Mouse (Mus musculus) midbrain, embryonic 14.5 days (tissue): ENCODE results near the gene Stx2. TPM values are rescaled to one million over a fixed set of nuclear protein-coding genes. Genes with fewer than 3 reads are reported as not detected.

Source experiments
- ATAC-seq: fragments of 200-750 bp; cut with Nextera tagmentation; 2 replicates; pipeline ENCODE4 v1.8.0; 2017; ENCODE audit warnings: moderate number of reproducible peaks, moderate library complexity; ENCODE audit not compliant: low FRiP score, low TSS enrichment
- DNase-seq: peaks from one replicate; pipeline ENCODE4 v3.0.0-alpha.2; 2015
- H3K27ac ChIP-seq: fragments of 300-500 bp; sonication (generic); replicated peaks from 2 replicates; pipeline ENCODE4 v1.5.1; 2014; ENCODE audit warnings: mild to moderate bottlenecking, low read depth, low read length, moderate library complexity
- H3K27me3 ChIP-seq: fragments of 300-500 bp; sonication (generic); 2 replicates; pipeline ENCODE4 v1.6.1; 2014; ENCODE audit warnings: low read length, control low read depth, mixed read lengths; ENCODE audit not compliant: control insufficient read depth, insufficient read depth
- H3K36me3 ChIP-seq: fragments of 300-500 bp; sonication (generic); 2 replicates; pipeline ENCODE4 v1.6.1; 2014; ENCODE audit warnings: low read length, control low read depth; ENCODE audit not compliant: control insufficient read depth, insufficient read depth
- H3K4me1 ChIP-seq: fragments of 300-500 bp; sonication (generic); 2 replicates; pipeline ENCODE4 v1.6.1; 2014; ENCODE audit warnings: mild to moderate bottlenecking, antibody characterized with exemption, low read length, control low read depth; ENCODE audit not compliant: control insufficient read depth, insufficient read depth
- H3K4me2 ChIP-seq: fragments of 300-500 bp; sonication (generic); 2 replicates; pipeline ENCODE4 v1.6.1; 2014; ENCODE audit warnings: mild to moderate bottlenecking, low read length, moderate library complexity
- H3K4me3 ChIP-seq: fragments of 300-500 bp; sonication (generic); replicated peaks from 2 replicates; pipeline ENCODE4 v1.5.1; 2014; ENCODE audit warnings: low read depth, low read length
- H3K9ac ChIP-seq: fragments of 300-500 bp; sonication (generic); replicated peaks from 2 replicates; pipeline ENCODE4 v1.6.1; 2014; ENCODE audit warnings: mild to moderate bottlenecking, low read length, moderate library complexity
- H3K9me3 ChIP-seq: fragments of 300-500 bp; sonication (generic); 2 replicates; pipeline ENCODE4 v1.6.1; 2016; ENCODE audit warnings: low read length, control low read depth, mixed read lengths; ENCODE audit not compliant: control insufficient read depth
- WGBS: fragments of 180-500 bp; shearing (Covaris S2); extraction: QIAGEN DNeasy Blood & Tissue Kit; methylation state at CpG from one replicate; pipeline ENCODE4 v1.1.7; 2014; 5-methylcytosine and 5-hydroxymethylcytosine counted together
- polyA plus RNA-seq: library from polyadenylated mRNA; unstranded; fragments of >200 nt; fragmentation: Nextera tagmentation; extraction: Ambion mirVana; gene quantifications from 2 replicates; pipeline ENCODE4 v1.2.1, GENCODE M21; 2014

Stx2 gene
- polyA plus RNA-seq, 1 experiment from 2014 or later, result 15.6 TPM

DNA sequence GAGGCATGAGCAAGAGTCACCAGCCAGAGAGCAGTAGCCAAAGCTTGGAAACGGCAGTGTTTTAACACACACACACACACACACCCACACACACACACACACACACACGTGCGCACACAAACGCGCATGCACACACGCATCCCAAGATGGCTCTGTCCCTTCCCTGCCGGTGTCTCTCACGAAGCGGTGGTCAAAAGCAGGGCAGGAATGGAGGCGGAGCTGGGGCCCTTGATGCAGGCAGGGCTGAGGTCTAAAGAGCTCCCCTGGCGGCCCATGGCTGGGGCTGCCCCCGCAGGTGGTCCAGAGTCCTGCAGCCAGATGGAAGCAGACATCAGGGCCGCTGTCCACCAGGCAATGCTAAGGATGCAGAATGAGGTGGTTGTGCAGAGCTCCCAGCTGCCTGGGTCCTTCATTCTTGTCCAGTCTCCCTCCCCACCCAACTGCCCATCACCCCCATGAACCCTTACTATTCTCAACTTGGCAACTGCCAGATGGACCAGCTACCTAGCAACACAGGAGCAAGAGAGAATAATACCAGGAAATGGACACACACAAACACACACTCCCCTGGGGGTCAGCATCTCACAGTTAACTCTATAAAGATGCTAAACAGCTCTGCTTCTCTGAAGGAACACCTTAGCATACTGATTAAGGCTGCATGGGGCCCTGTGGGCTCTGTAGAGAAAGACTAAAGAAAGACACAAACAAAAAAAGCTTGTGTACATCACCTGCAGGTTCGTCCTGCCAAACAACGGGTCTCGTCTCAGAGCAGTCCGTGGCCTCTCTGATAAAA lies 54.9 kb downstream of the Stx2 start, which contains the start of gene Rimbp2:
Gene Rimbp2, minus strand, starts transcription at position 209 of the 793 bp plus-strand sequence.
- 6% methylated on average over 17 of the region's 17 CpGs for WGBS
- Histone ChIP-seq H3K27me3 (no peaks in the 10 kb centered on the region), H3K4me1 (peaks cover 4% of the 10 kb centered on the region; the same call in 1 of the 2 replicates), H3K4me3 (peak within 1 kb of the TSS; percentile 59), H3K9me3 (peaks cover 3% of the 10 kb centered on the region; the same call in 1 of the 2 replicates), H3K9ac (peak within 1 kb of the TSS; percentile 79), H3K4me2 (peak within 1 kb of the TSS; percentile 80), H3K27ac (peak within 1 kb of the TSS; percentile 89), H3K36me3 (no peaks in the 10 kb centered on the region)
- peak; percentile 83 for DNase-seq
- peak; percentile 58 for ATAC-seq

DNA sequence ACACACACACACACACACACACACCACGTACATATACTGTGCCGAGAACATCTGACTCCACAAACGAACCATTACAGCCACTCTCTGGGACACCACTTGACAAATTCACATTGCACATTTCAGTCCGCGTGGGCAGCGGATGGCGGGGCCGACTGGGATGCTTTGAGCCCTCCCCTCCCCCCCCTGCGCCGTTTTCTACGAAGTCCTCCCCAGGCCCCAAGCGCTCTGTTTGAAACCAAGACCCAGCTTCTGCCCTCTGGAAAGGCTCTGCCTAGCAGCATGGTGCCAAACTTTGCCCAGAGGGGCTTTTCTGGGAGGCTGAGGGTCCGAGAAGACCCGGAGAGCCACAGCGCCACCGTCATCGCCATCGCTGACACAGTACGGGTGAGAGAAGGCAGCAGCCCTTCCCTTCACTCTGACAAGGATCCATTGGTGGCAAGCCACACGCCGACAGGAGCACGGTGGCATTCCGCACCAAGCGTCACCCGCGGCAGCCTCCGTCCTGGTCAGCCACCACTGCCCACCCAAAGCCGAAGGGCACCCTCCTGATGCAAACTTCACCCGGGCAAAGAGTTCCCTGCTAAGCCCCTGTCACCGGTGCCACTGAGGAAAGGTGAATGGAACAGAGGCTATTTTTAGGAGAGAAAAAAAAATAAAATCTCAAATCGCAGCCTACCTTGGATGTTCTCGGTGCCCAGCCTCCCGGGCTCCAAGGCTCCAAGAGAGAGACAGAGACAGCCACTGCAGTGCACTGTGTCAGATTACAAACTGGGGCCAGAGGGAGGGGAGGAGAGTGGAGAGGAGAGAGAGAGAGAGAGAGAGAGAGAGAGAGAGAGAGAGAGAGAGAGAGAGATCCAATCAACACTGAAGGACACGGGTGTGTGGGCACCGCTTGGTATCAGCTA lies 55.8 kb downstream of the Stx2 start:
- Histone ChIP-seq H3K27ac (peak overlapping the region; percentile 89), H3K9ac (peak overlapping the region; percentile 79), H3K9me3 (peaks cover 3% of the 10 kb centered on the region; the same call in 1 of the 2 replicates), H3K4me3 (peak overlapping the region; percentile 59), H3K27me3 (no peaks in the 10 kb centered on the region), H3K4me2 (peak overlapping the region; percentile 80), H3K4me1 (peaks cover 4% of the 10 kb centered on the region; the same call in 1 of the 2 replicates), H3K36me3 (no peaks in the 10 kb centered on the region)
- ATAC-seq (peak; percentile 59), DNase-seq (peak; percentile 74)
- WGBS, result under 1% methylated on average over 35 of the region's 35 CpGs

DNA sequence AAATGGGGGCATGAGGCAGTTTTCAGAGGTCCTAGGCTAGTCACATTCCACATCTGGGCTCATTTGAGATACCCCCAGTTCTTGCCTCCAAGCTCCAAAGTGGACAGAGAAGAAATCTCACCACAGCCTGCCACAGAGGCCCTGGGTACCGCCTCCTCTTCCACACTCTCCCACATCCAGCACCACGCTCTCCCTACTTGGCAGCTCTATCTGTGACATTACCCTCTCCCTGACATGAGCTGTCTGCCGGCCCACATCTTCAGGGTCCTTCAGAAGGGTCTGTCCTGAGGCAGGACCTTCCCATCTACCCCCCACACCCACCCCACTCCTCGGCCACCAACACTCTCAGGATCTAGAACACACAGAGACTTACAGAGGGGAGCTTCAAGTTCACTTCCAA lies 56.9 kb downstream of the Stx2 start:
- H3K4me1 ChIP-seq, result peaks cover 4% of the 10 kb centered on the region; the same call in 1 of the 2 replicates
- H3K4me3 ChIP-seq, result peak overlapping the region; percentile 59
- H3K27me3 ChIP-seq, result no peaks in the 10 kb centered on the region
- DNase-seq (no peak), ATAC-seq (no peak)
- peaks cover 3% of the 10 kb centered on the region; the same call in 1 of the 2 replicates for H3K9me3 ChIP-seq
- peak overlapping the region; percentile 79; the same call in 1 of the 2 replicates for H3K9ac ChIP-seq
- WGBS, result 52% methylated on average over 4 of the region's 4 CpGs
- H3K4me2 ChIP-seq, result peak overlapping the region; percentile 80
- no peaks in the 10 kb centered on the region for H3K36me3 ChIP-seq
- 0 out of 2 replicates have a peak overlapping the region, but pooled peaks have one; percentile 89 for H3K27ac ChIP-seq

DNA sequence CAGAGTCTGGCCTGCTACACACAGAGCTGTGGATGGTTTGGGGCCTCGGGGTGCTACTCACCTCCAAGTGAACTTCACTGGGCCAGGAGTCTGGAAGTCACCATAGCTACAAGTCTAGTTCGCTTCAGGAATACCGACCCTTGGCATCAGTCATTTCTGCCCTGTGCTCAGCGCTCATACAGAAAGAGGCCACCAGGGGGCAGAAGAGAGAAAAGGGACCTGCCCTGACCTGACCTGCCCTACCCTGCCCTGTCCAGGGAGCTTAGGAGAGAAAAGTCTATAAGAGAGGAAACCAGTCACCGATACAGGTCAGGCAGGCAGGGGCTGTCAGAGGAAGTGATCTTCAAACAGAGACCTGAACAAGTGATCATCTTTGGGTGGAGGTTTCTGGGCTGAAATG lies 61.3 kb downstream of the Stx2 start:
- no peaks in the 10 kb centered on the region for H3K4me1 ChIP-seq
- no peak overlapping the region for H3K9ac ChIP-seq
- H3K9me3 ChIP-seq, result no peaks in the 10 kb centered on the region
- H3K4me3 ChIP-seq, result no peak overlapping the region
- no peaks in the 10 kb centered on the region for H3K36me3 ChIP-seq
- H3K4me2 ChIP-seq, result no peak overlapping the region
- H3K27me3 ChIP-seq, result no peaks in the 10 kb centered on the region
- H3K27ac ChIP-seq, result no peak overlapping the region
- DNase-seq (no peak), ATAC-seq (no peak)
- WGBS, result 79% methylated on average over 5 of the region's 5 CpGs

DNA sequence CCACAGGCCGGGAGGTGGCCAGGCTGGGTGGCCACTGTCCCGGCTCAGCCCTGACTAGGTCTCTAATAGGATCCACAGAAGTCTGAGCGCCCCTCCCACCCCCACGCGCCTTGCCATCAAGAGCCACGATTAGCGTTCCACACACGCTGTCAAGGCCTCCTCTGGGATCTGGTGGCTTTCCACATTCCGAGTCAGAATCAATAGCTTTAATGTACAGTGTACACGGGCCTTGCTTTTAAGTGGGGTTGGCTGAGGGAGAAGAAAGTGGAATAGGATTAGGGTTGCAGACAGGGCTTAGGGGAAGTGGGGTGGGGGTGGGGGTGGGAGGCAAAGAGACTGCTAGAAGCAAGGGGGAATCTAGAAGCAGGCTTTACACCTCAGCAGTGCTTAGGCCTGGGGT lies 67.9 kb downstream of the Stx2 start:
- H3K36me3 ChIP-seq, result no peaks in the 10 kb centered on the region
- H3K4me2 ChIP-seq, result no peak overlapping the region
- no peak overlapping the region for H3K27ac ChIP-seq
- no peaks in the 10 kb centered on the region for H3K9me3 ChIP-seq
- H3K4me3 ChIP-seq, result no peak overlapping the region
- no peak overlapping the region for H3K9ac ChIP-seq
- DNase-seq (peak; percentile 57), ATAC-seq (no peak)
- WGBS, result 60% methylated on average over 10 of the region's 10 CpGs
- H3K27me3 ChIP-seq, result no peaks in the 10 kb centered on the region
- no peaks in the 10 kb centered on the region for H3K4me1 ChIP-seq

DNA sequence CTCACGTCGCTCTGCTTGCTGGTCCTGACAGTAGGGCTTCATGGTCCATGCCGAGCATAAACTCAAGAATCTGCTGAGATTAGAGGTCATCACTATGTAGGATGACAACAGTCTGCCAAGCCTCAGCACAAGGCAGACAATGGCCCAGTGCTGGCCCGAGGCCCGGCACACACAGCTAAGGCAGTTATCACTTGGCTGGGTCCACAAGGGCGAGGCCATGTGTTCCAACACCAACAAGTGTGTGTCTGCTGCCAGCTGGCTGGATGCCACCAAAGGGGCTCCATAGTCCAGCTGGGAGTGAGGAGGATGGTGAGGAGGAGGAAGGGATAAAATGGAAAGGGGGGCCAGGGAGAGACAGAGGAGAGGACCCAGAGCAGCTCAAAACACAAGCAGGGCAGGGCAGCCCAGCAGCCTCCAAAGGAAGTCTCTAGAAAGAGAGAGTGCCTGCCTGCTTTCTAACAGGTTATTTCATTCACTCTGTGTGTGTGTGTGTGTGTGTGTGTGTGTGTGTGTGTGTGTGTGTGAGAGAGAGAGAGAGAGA lies 72.9 kb downstream of the Stx2 start:
- peak; percentile 73 for DNase-seq
- WGBS, result 74% methylated on average over 6 of the region's 6 CpGs
- no peaks in the 10 kb centered on the region for H3K9me3 ChIP-seq

More for the DNA sequence above, 72.9 kb downstream of the Stx2 start:
- peak; percentile 17; the same call in 1 of the 2 replicates for ATAC-seq
- H3K9ac ChIP-seq, result no peak overlapping the region
- no peak overlapping the region for H3K4me3 ChIP-seq
- H3K4me1 ChIP-seq, result no peaks in the 10 kb centered on the region
- H3K27me3 ChIP-seq, result no peaks in the 10 kb centered on the region
- H3K27ac ChIP-seq, result no peak overlapping the region
- no peak overlapping the region for H3K4me2 ChIP-seq
- no peaks in the 10 kb centered on the region for H3K36me3 ChIP-seq

Other genes starting within 250 kb of the Stx2 start
- gene Rimbp2, start 55.1 kb downstream of the Stx2 start, polyA plus RNA-seq, result 5.1 and 5.8 TPM in 2 replicates
- 391 and 451 TPM in 2 replicates for gene Ran, start 11.5 kb upstream of the Stx2 start, polyA plus RNA-seq
- gene Adgrd1, start 88.2 kb upstream of the Stx2 start, polyA plus RNA-seq, result 0.07 and 0.19 TPM in 2 replicates